Mouse (Mus musculus) hematopoietic stem cell, adult 5-6 weeks (primary cell): Measurements from ENCODE around the gene Olfr521. TPM values are rescaled to one million over a fixed set of nuclear protein-coding genes. Genes with fewer than 3 reads are reported as not detected.
"Not testable (repeated sequence)": the region's sequence is repeated elsewhere in the genome, so short reads cannot be mapped to it uniquely, and the experiment has no call there.

Experiments
- ATAC-seq, 2 experiments: fragments of 125-278 bp in 1 of 2; replicated peaks in 1 of 2; 2 replicates each; pipeline ENCODE4 v1.8.0; 2016 to 2017; ENCODE audit warnings: inconsistent platforms in 2 of 2, mild to moderate bottlenecking in 2 of 2, moderate number of reproducible peaks in 2 of 2, low read depth in 1 of 2, moderate TSS enrichment in 1 of 2; ENCODE audit not compliant: low FRiP score in 2 of 2, poor library complexity in 2 of 2, severe bottlenecking in 2 of 2, insufficient read depth in 1 of 2, low TSS enrichment in 1 of 2
- total RNA-seq: library from RNA; stranded (forward); fragments of 172-1452, 232-1000 nt; gene quantifications from 2 replicates; pipeline ENCODE4 v1.2.3, GENCODE M21; 2017

Gene Olfr521
- total RNA-seq = not detected in 2 replicates

DNA sequence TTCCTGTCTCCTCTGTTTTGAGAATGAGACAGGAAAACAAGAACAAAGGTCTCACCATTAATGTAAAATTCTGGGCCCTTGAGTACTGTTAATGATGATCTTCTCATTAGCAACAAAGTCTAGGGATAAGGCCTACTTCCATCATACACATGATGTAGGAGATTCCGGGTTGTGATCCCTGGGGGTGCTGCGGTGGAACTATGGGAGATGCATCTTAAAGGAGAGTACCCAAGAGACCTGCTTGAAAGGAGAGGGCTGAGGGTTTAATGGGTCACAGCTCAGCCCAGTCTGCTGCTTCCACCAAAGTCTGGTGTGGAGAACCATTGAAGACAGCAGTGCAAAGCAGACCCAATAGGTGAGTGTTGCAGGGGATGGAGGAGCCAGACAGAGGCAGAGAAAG lies at the start of gene Olfr521:
Gene Olfr521, plus strand, starts transcription at position 301 of the 400 bp plus-strand sequence.
- no peak for ATAC-seq

DNA sequence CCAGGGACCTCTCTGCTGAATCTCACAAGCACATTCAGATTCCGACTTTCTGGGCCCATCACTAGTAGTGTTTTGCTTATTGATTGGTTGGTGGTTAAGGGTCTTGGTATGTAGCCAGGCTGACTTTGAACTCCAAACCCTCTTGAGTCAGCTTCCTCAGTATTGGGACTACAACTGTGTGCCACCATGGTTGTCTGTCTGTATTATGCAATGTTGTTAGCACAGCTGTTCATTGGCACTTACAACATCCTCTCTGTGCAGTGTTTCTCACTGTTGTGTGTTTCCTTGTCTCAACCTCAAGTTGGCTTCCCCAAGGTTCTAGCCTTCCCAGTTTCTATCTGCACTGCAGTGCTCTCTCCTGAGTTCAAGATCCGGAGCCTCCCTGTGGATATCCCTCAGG lies 46.8 kb upstream of the Olfr521 start:
- no peak for ATAC-seq

DNA sequence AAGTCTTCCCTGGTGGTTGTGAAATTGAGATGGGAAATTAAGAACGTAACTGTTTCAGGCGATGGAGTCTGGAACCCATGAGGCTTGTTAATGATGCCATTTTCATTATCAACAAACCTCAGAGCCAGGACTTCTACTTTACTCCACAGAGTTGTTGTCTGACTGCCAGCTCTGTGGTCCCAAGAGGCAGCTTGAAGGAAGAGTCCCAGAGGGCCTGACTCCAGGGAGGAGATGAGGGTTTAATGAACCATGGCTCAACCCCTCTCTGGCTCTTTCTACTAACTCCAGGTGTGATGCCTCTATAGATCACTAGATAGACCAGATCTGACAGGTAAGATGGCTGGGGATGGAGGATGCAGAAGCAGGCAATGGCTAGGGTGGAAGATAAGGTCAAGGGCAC lies 33.3 kb upstream of the Olfr521 start, which contains the start of gene Olfr520:
Gene Olfr520, plus strand, starts transcription at position 301 of the 400 bp plus-strand sequence.
- no peak for ATAC-seq

DNA sequence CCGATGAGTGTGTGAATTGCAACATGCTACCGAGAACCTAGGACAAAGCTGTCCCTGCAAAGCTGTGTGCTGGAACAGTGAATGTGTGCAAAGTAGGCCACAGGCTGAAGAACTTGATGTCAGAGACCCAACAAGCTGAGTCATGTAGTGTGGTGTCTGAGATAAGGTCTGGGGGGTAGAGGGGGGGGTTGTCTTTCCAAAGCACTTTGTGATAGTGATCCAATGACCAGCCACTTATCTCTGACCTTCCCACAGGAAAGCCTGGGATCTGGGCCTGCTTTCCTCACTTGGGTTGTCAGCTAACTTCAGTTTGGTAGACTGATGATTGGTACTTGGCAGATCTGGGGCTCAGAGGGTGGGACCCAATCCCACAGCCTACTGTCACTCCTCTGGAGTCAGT lies 28.7 kb upstream of the Olfr521 start:
- no peak for ATAC-seq

- not testable (repeated sequence) for ATAC-seq
Observed at GRCm38 (mm10) chr7:99735491-99735890, 27.8 kb upstream of the Olfr521 start.

DNA sequence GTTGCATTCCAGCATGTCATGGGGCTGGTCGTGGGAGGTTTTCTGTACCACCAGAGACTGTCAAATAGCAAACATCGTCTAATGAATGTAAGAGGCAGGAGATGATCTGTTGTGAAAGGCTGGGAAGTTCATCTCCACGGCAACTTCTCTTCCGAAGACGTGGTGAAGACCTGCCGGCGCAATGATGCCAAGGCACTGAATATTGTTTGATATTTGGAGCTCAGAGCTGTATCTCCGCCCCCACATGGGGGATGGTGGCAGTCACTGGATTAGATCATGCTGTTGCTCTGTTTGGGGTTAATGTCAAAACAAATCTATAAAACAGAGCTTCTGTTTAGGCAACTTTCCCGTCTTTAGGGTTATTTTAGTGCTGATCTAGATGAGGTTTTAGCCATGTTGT lies 24.0 kb upstream of the Olfr521 start:
- no peak for ATAC-seq

GRCm38 (mm10) chr7:99781385-99781784 lies 18.1 kb downstream of the Olfr521 start:
- ATAC-seq = peak in 1 of 2 experiments; percentile 42; a peak in 1 of 4 replicates

GRCm38 (mm10) chr7:99781916-99782315 lies 18.6 kb downstream of the Olfr521 start:
- ATAC-seq = 0 out of 4 replicates have a peak, but pooled peaks have one; percentile 32 to 48

GRCm38 (mm10) chr7:99783421-99783820 lies 20.1 kb downstream of the Olfr521 start:
- ATAC-seq = no peak

- no peak for ATAC-seq
Observed at GRCm38 (mm10) chr7:99785553-99785952, 22.2 kb downstream of the Olfr521 start.

DNA sequence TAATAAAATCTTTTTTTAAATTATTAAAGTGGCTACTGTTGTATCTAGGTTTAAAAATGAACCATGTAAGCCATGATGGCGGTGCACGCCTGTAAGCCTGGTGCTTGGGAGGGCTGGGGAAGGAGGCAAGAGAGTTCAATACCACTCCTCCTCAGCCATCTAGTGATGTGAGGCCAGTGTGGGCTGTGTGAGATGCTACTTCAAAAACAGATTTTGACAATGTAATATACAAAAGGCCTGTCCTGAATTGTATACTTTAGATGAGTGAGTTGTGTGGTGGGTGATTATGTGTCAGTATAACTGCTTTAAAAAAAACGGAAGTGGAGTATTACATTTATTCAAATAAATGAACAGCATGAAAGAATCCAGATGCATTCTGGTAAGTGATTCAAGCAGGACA lies 23.5 kb downstream of the Olfr521 start:
- no peak for ATAC-seq

DNA sequence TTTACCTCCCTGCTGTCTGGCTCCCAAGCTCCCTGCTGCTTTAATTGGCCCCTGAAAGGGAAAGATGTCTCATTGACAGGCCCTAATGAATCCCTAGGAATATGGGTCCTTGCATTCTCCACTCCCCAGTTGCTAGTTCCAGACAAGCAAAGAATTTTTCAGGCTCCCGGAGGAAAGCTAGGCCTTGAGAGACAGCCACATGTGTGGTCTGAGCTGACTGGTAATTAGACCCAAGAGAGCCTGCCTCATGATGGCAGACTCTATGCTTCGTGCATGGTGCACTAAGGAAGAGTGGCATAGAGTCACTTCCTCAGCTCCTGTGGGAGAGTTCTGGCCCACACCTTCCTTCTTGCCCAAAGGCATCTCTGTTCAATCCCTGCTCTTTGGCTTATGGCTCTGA lies 24.6 kb downstream of the Olfr521 start:
- no peak for ATAC-seq

GRCm38 (mm10) chr7:99788563-99788962 lies 25.3 kb downstream of the Olfr521 start:
- no peak for ATAC-seq

- ATAC-seq = no peak
Observed at GRCm38 (mm10) chr7:99790816-99791215, 27.5 kb downstream of the Olfr521 start.

DNA sequence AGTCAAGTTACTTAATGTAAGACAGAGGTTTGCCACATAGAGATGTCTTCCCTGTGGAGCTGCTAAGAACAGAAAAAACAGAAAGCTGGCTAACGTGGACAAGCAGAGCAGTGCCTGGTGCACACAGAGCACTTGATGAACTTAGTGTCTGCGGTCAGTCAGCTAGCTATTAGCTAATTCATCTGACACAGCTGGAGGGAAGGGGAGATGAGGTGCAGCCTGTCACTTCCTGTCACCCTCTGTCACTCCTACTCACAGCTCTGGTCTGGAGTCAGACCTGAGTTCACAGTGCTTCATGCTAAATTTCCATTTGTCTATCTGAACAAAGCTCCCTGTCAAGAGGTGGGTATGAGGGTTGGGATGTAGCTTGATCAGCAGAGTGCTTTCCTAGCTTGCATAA lies 30.8 kb downstream of the Olfr521 start:
- no peak for ATAC-seq

- ATAC-seq = peak; percentile 24 to 59; a peak in 3 of 4 replicates
Observed at GRCm38 (mm10) chr7:99795192-99795981, 32.1 kb downstream of the Olfr521 start.

- no peak for ATAC-seq
Observed at GRCm38 (mm10) chr7:99796471-99796870, 33.2 kb downstream of the Olfr521 start.

DNA sequence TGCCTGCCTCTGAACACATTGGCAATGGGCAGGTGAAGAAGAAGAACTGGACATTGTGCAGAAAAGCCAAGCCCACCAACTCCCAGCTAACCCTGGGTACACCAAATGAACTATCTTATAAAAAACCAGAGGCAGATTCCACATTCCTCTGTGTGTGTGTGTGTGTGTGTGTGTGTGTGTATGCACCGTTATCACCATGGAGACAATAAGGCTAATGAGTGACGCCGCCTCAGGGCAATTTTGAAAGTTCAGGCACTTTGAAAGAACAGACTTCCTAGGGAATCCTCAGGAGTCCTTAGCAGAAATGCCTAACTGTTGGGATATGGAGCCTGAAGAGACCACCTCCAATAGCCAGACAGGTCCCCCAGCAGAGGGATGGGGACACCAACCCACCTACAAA lies 34.0 kb downstream of the Olfr521 start:
- ATAC-seq = no peak
